Mouse (Mus musculus): Measurements from ENCODE around the gene Speer4d. TPM values are rescaled to one million over a fixed set of nuclear protein-coding genes. Genes with fewer than 3 reads are reported as not detected.
"Not testable (repeated sequence)": the region's sequence is repeated elsewhere in the genome, so short reads cannot be mapped to it uniquely, and the experiment has no call there.

Gene Speer4d
- polyA plus RNA-seq, 1 experiment from 2014 or later: not detected

- H3K4me1 ChIP-seq (replicated peaks); H3K36me3 ChIP-seq; H3K27ac ChIP-seq; H3K27me3 ChIP-seq (ENCODE audit: insufficient read depth, poor library complexity, severe bottlenecking); DNase-seq (ENCODE audit: low spot score); H3K4me3 ChIP-seq: not testable (repeated sequence)
- 65% methylated on average over 6 of the region's 6 CpGs for WGBS
- peaks cover 45% of the 10 kb centered on the region for H3K9me3 ChIP-seq
These were observed 12.2 kb upstream of the Speer4d start for GRCm38 (mm10) chr5:15606677-15607076.

DNA sequence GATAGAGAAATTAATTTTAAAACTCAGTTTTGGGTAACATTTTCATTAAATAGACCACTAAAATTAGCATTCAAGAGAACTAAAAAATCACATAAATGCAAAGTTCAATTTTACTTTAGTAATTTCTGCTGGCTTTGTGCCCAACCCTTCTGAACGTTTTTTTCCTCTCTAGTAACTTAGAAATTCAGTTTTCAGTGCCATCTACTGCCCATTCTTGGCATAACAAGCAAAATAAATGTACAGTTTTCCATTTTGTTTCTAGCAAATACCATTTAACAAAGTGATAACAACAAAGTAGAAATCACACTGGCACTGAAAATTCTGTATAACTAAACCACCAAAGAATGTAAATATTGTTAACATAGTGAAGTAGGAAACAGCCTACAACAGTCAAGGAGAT, 8.2 kb upstream of the Speer4d start:
- not testable (repeated sequence) for H3K27ac ChIP-seq; H3K4me3 ChIP-seq; DNase-seq (ENCODE audit: low spot score); H3K36me3 ChIP-seq; H3K27me3 ChIP-seq (ENCODE audit: insufficient read depth, poor library complexity, severe bottlenecking); H3K4me1 ChIP-seq (replicated peaks)
- peaks cover 32% of the 10 kb centered on the region for H3K9me3 ChIP-seq
- 12% methylated on average over 1 of the region's 1 CpGs for WGBS

DNA sequence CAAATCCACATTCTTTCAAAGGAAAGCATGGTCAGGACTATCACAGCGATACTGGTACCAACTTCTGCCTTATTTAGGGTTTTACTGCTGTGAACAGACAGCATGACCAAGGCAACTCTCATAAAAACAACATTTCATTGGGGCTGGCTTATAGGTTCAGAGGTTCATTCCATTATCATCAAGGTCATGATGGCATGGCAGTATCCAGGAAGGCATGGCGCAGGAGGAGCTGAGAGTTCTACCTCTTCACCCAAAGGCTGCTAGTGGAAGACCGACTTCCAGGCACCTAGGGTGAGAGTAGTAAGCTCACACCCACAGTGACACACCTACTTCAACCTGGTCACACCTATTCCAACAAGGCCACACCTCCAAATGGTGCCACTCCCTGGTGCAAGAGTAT, 2.7 kb upstream of the Speer4d start:
- H3K4me1 ChIP-seq (replicated peaks); H3K27me3 ChIP-seq (ENCODE audit: insufficient read depth, poor library complexity, severe bottlenecking); H3K36me3 ChIP-seq; DNase-seq (ENCODE audit: low spot score); H3K4me3 ChIP-seq; H3K27ac ChIP-seq: not testable (repeated sequence)
- WGBS: 81% methylated on average over 3 of the region's 3 CpGs
- peaks cover 28% of the 10 kb centered on the region for H3K9me3 ChIP-seq

GRCm38 (mm10) chr5:15628136-15628535, 9.3 kb downstream of the Speer4d start:
- not testable (repeated sequence) for H3K36me3 ChIP-seq; H3K4me1 ChIP-seq (replicated peaks); DNase-seq (ENCODE audit: low spot score); H3K27ac ChIP-seq; H3K27me3 ChIP-seq (ENCODE audit: insufficient read depth, poor library complexity, severe bottlenecking); H3K4me3 ChIP-seq
- H3K9me3 ChIP-seq: peaks cover 19% of the 10 kb centered on the region
- WGBS: 36% methylated on average over 1 of the region's 1 CpGs

- WGBS: 39% methylated on average over 5 of the region's 5 CpGs
- DNase-seq (ENCODE audit: low spot score); H3K4me1 ChIP-seq (replicated peaks); H3K27ac ChIP-seq; H3K4me3 ChIP-seq; H3K27me3 ChIP-seq (ENCODE audit: insufficient read depth, poor library complexity, severe bottlenecking); H3K36me3 ChIP-seq: not testable (repeated sequence)
- peaks cover 21% of the 10 kb centered on the region for H3K9me3 ChIP-seq
These were observed 11.2 kb downstream of the Speer4d start for GRCm38 (mm10) chr5:15630068-15630467.

GRCm38 (mm10) chr5:15637637-15638036, 18.8 kb downstream of the Speer4d start:
- H3K4me3 ChIP-seq; H3K36me3 ChIP-seq; H3K4me1 ChIP-seq (replicated peaks); DNase-seq (ENCODE audit: low spot score); H3K27ac ChIP-seq; H3K27me3 ChIP-seq (ENCODE audit: insufficient read depth, poor library complexity, severe bottlenecking): not testable (repeated sequence)
- peaks cover 25% of the 10 kb centered on the region for H3K9me3 ChIP-seq
- 74% methylated on average over 2 of the region's 2 CpGs for WGBS

DNA sequence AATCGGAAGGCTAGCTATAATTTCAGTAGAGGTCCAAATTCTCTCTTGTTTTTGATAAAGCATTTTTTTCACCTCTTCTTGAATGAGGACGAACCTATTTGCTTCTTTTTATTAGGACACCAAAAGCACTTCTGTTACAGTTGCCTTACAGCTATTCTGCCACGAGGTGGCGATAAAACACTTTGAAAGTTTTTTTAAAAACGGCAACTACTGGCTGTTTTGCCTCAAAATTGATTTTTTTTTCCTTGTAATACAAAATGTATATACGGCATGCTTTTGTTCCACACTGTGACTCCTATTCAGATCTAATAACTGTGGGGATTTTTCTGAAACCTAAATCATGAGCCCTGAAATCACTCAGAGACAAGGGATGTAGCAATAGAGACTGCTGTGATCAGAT, 26.8 kb downstream of the Speer4d start:
- WGBS: 35% methylated on average over 6 of the region's 6 CpGs
- not testable (repeated sequence) for H3K4me1 ChIP-seq (replicated peaks); DNase-seq (ENCODE audit: low spot score); H3K27ac ChIP-seq; H3K36me3 ChIP-seq; H3K27me3 ChIP-seq (ENCODE audit: insufficient read depth, poor library complexity, severe bottlenecking); H3K4me3 ChIP-seq
- peaks cover 11% of the 10 kb centered on the region for H3K9me3 ChIP-seq

DNA sequence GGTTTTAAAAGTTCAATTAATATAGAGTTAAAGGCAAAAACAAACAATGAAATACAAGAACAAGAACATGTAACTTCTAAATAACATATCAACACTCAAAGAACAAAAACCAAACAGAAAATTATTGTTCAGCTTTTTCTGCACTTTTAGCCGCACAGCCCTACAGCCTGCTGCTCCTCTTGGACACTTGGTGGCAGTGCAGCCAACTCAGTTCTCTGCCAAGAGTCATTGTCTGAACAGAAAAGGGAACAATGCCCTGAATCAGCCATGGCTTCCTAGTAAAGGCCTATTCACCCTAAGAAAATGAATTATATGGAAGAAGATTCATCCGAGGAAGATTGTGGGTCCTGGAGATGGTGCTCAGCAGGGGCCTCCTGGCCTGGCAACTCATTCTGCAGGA, 33.5 kb downstream of the Speer4d start:
- not testable (repeated sequence) for H3K27me3 ChIP-seq (ENCODE audit: insufficient read depth, poor library complexity, severe bottlenecking); H3K9me3 ChIP-seq; H3K36me3 ChIP-seq; H3K4me3 ChIP-seq; H3K4me1 ChIP-seq (replicated peaks); DNase-seq (ENCODE audit: low spot score); H3K27ac ChIP-seq
- 72% methylated on average over 2 of the region's 2 CpGs for WGBS

DNA sequence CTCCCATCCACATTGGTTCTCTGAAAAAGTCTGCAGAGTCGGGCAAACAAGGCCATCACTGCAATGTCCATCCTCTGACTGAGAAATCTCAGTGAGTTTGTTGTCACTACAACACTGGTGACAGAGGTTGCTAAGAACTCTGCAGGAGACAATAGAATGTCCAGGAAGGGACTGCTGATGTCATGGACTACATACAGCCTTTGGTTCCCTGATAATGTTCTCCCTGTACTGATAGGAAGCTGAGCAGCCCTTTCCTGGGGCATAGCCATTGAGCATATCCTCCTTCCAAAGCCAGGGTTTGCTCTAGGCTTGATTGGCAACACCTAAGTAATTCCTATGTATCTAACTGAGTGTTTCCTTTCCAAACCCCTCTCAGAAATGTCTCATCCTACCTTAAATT, 38.1 kb downstream of the Speer4d start, which contains the start of gene 4930572O03Rik:
TSS of gene 4930572O03Rik (minus strand) at position 101 of the 400 bp plus-strand sequence.
- DNase-seq (ENCODE audit: low spot score); H3K36me3 ChIP-seq; H3K4me1 ChIP-seq (replicated peaks); H3K27ac ChIP-seq; H3K27me3 ChIP-seq (ENCODE audit: insufficient read depth, poor library complexity, severe bottlenecking); H3K4me3 ChIP-seq: not testable (repeated sequence)
- H3K9me3 ChIP-seq: peaks cover 18% of the 10 kb centered on the region
- WGBS: 72% methylated on average over 1 of the region's 1 CpGs

GRCm38 (mm10) chr5:15663847-15664246, 45.0 kb downstream of the Speer4d start:
- H3K27me3 ChIP-seq (ENCODE audit: insufficient read depth, poor library complexity, severe bottlenecking); H3K36me3 ChIP-seq; DNase-seq (ENCODE audit: low spot score); H3K4me3 ChIP-seq; H3K27ac ChIP-seq; H3K4me1 ChIP-seq (replicated peaks): not testable (repeated sequence)
- peaks cover 11% of the 10 kb centered on the region for H3K9me3 ChIP-seq
- whole genome bisulfite sequencing: 77% methylated on average over 7 of the region's 7 CpGs

- 93% methylated on average over 18 of the region's 18 CpGs for WGBS
- DNase-seq (ENCODE audit: low spot score): not testable (repeated sequence)
These were observed 51.9 kb downstream of the Speer4d start for GRCm38 (mm10) chr5:15670789-15671188.

More at GRCm38 (mm10) chr5:15670789-15671188, 51.9 kb downstream of the Speer4d start:
- not testable (repeated sequence) for H3K4me1 ChIP-seq (replicated peaks); H3K27me3 ChIP-seq (ENCODE audit: insufficient read depth, poor library complexity, severe bottlenecking); H3K4me3 ChIP-seq; H3K36me3 ChIP-seq; H3K27ac ChIP-seq
- H3K9me3 ChIP-seq: peaks cover 22% of the 10 kb centered on the region

Other genes with a start within 250 kb of the Speer4d start
- gene Gm21149, start 142.5 kb upstream of the Speer4d start, polyA plus RNA-seq (2016; fragmentation: Nextera tagmentation; extraction: Ambion mirVana): not detected in 2 replicates
- gene Gm21190, start 89.8 kb upstream of the Speer4d start, polyA plus RNA-seq (2016; fragmentation: Nextera tagmentation; extraction: Ambion mirVana): not detected in 2 replicates
- gene Gm21083, start 41.7 kb upstream of the Speer4d start, polyA plus RNA-seq (2016; fragmentation: Nextera tagmentation; extraction: Ambion mirVana): not detected in 2 replicates
- not detected in 2 replicates for gene 4930572O03Rik, start 38.0 kb downstream of the Speer4d start, polyA plus RNA-seq (2016; fragmentation: Nextera tagmentation; extraction: Ambion mirVana)
- gene Speer4c, start 95.2 kb downstream of the Speer4d start, polyA plus RNA-seq (2016; fragmentation: Nextera tagmentation; extraction: Ambion mirVana): not detected in 2 replicates

All from hindbrain, embryonic 10.5 days (tissue).